Mouse (Mus musculus) megakaryocyte, adult 5-6 weeks (primary cell): Measurements from ENCODE around the gene Pcbp3. TPM values are rescaled to one million over a fixed set of nuclear protein-coding genes. Genes with fewer than 3 reads are reported as not detected.

Source experiments
- ATAC-seq: 2 replicates; pipeline ENCODE4 v1.8.0; 2016; ENCODE audit warnings: mild to moderate bottlenecking, inconsistent platforms; ENCODE audit not compliant: poor library complexity, severe bottlenecking
- total RNA-seq, 2 experiments: library from RNA; stranded (forward) in 1 of 2; stranded (reverse) in 1 of 2; fragments of 153-499, 151-499 nt in 1 of 2; fragments of 221-1000, 200-1000 nt in 1 of 2; gene quantifications; 2 replicates each; pipeline versions ENCODE4 v1.2.3 to v1.2.4; 2015 to 2017

Gene Pcbp3
- total RNA-seq, 2 experiments from 2014 or later = 4.4 to 6.2 TPM

- no peak for ATAC-seq
Observed at GRCm38 (mm10) chr10:76931794-76932193, 29.9 kb downstream of the Pcbp3 start.

- no peak for ATAC-seq
Observed at GRCm38 (mm10) chr10:76931122-76931521, 30.6 kb downstream of the Pcbp3 start.

GRCm38 (mm10) chr10:76924441-76924840 lies 37.2 kb downstream of the Pcbp3 start:
- no peak for ATAC-seq

GRCm38 (mm10) chr10:76918086-76918485 lies 43.6 kb downstream of the Pcbp3 start:
- ATAC-seq = no peak

- peak; percentile 35; the same call in 1 of the 2 replicates for ATAC-seq
Observed at GRCm38 (mm10) chr10:76906434-76906833, 55.3 kb downstream of the Pcbp3 start.

- no peak for ATAC-seq
Observed at GRCm38 (mm10) chr10:76905935-76906341, 55.7 kb downstream of the Pcbp3 start.

GRCm38 (mm10) chr10:76903694-76904093 lies 58.0 kb downstream of the Pcbp3 start:
- ATAC-seq = no peak

- no peak for ATAC-seq
Observed at GRCm38 (mm10) chr10:76903099-76903498, 58.6 kb downstream of the Pcbp3 start.

GRCm38 (mm10) chr10:76902588-76902987 lies 59.1 kb downstream of the Pcbp3 start:
- ATAC-seq = no peak

GRCm38 (mm10) chr10:76898428-76898827 lies 63.3 kb downstream of the Pcbp3 start:
- no peak for ATAC-seq

- ATAC-seq = no peak
Observed at GRCm38 (mm10) chr10:76891456-76891855, 70.2 kb downstream of the Pcbp3 start.

GRCm38 (mm10) chr10:76883442-76884244 lies 78.0 kb downstream of the Pcbp3 start:
- ATAC-seq = no peak

GRCm38 (mm10) chr10:76882644-76883441 lies 78.8 kb downstream of the Pcbp3 start:
- no peak for ATAC-seq

- no peak for ATAC-seq
Observed at GRCm38 (mm10) chr10:76881900-76882299, 79.8 kb downstream of the Pcbp3 start.

- no peak for ATAC-seq
Observed at GRCm38 (mm10) chr10:76875310-76875709, 86.4 kb downstream of the Pcbp3 start.

GRCm38 (mm10) chr10:76874879-76875278 lies 86.8 kb downstream of the Pcbp3 start:
- no peak for ATAC-seq

GRCm38 (mm10) chr10:76874398-76874797 lies 87.3 kb downstream of the Pcbp3 start:
- no peak for ATAC-seq

- ATAC-seq = no peak
Observed at GRCm38 (mm10) chr10:76873948-76874347, 87.7 kb downstream of the Pcbp3 start.

GRCm38 (mm10) chr10:76872736-76873135 lies 89.0 kb downstream of the Pcbp3 start:
- no peak for ATAC-seq

- no peak for ATAC-seq
Observed at GRCm38 (mm10) chr10:76865936-76866335, 95.8 kb downstream of the Pcbp3 start.

- ATAC-seq = no peak
Observed at GRCm38 (mm10) chr10:76860998-76861397, 100.7 kb downstream of the Pcbp3 start.
